Mouse (Mus musculus) hindbrain, embryonic 14.5 days (tissue): ENCODE measurements around the gene Fut1. TPM values are rescaled to one million over a fixed set of nuclear protein-coding genes. Genes with fewer than 3 reads are reported as not detected.

ENCODE experiments used
- ATAC-seq: fragments of 200-750 bp; cut with Nextera tagmentation; 2 replicates; pipeline ENCODE4 v1.8.0; 2017; ENCODE audit warnings: moderate number of reproducible peaks, mild to moderate bottlenecking, moderate TSS enrichment, moderate library complexity; ENCODE audit not compliant: low FRiP score
- DNase-seq: peaks from one replicate; pipeline ENCODE4 v3.0.0-alpha.2; 2015; ENCODE audit warnings: low spot score
- H3K27ac ChIP-seq: fragments of 300-500 bp; sonication (generic); 2 replicates; pipeline ENCODE4 v1.5.1; 2014; ENCODE audit warnings: mild to moderate bottlenecking, moderate library complexity
- H3K27me3 ChIP-seq: fragments of 300-500 bp; sonication (generic); 2 replicates; pipeline ENCODE4 v1.6.1; 2014; ENCODE audit warnings: mild to moderate bottlenecking, low read length, mixed read lengths; ENCODE audit not compliant: control insufficient read depth, insufficient read depth
- H3K36me3 ChIP-seq: fragments of 300-500 bp; sonication (generic); replicated peaks from 2 replicates; pipeline ENCODE4 v1.6.1; 2014; ENCODE audit not compliant: control insufficient read depth, insufficient read depth
- H3K4me1 ChIP-seq: fragments of 300-500 bp; sonication (generic); replicated peaks from 2 replicates; pipeline ENCODE4 v1.6.1; 2014; ENCODE audit warnings: antibody characterized with exemption, low read length, mixed read lengths; ENCODE audit not compliant: control insufficient read depth, insufficient read depth
- H3K4me2 ChIP-seq: fragments of 300-500 bp; sonication (generic); replicated peaks from 2 replicates; pipeline ENCODE4 v1.6.1; 2014; ENCODE audit warnings: mild to moderate bottlenecking, moderate library complexity
- H3K4me3 ChIP-seq: fragments of 300-500 bp; sonication (generic); replicated peaks from 2 replicates; pipeline ENCODE4 v1.5.1; 2014; ENCODE audit warnings: mild to moderate bottlenecking, low read length
- H3K9ac ChIP-seq: fragments of 300-500 bp; sonication (generic); 2 replicates; pipeline ENCODE4 v1.6.1; 2014
- H3K9me3 ChIP-seq: fragments of 300-500 bp; sonication (generic); 2 replicates; pipeline ENCODE4 v1.6.1; 2016; ENCODE audit warnings: low read length; ENCODE audit not compliant: control insufficient read depth
- WGBS: fragments of 180-500 bp; shearing (Covaris S2); extraction: QIAGEN DNeasy Blood & Tissue Kit; methylation state at CpG from one replicate; pipeline ENCODE4 v1.1.7; 2014; 5-methylcytosine and 5-hydroxymethylcytosine counted together
- polyA plus RNA-seq: library from polyadenylated mRNA; unstranded; fragments of >200 nt; fragmentation: Nextera tagmentation; extraction: Ambion mirVana; gene quantifications from 2 replicates; pipeline ENCODE4 v1.2.1, GENCODE M21; 2014

The Fut1 gene
- polyA plus RNA-seq, 1 experiment from 2014 or later = not detected

DNA sequence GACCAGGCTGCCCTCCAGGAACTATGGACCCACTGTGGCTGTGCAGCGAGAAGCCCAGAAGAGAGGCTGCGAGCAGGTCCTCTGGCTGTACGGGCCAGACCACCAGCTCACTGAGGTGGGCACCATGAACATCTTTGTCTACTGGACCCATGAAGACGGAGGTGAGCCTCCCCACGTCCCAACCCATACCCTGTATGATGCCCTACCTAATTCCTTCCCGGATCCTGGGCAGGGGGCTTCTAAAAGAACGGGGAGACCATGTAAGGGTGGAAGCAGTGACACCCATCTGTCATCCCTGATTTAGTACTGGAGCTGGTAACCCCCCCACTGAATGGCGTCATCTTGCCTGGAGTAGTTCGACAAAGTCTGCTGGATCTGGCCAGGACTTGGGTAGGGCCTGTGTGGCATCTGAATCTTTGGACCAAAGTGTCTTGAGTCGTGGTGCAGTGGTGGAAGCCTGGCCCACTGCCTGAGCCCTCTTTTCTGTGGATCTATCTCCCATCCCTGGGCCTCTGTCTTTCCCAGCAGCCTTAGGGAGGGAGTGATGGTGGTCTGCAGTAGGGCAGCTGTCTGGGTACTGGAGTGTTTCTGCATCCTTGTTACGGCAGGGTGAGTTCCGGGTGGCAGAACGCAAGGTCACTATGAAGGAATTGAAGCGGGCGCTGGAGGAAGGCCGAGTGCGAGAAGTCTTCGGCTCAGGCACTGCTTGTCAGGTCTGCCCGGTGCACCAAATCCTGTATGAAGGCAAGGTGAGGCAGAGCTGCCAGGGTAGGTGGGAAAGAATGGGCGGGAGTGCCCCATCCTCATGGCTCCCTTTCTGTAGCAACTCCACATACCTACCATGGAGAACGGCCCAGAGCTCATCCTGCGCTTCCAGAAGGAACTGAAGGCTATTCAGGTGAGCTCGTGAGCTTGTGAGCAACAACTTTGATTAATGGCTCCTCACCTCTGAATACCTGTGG lies 29.2 kb upstream of the Fut1 start:
- H3K36me3 ChIP-seq = peaks cover 9% of the 10 kb centered on the region
- no peak overlapping the region for H3K27ac ChIP-seq
- H3K27me3 ChIP-seq = no peaks in the 10 kb centered on the region
- 97% methylated on average over 23 of the region's 23 CpGs for WGBS
- no peak for DNase-seq
- no peak overlapping the region for H3K9ac ChIP-seq
- no peak for ATAC-seq
- no peak overlapping the region for H3K4me3 ChIP-seq
- H3K9me3 ChIP-seq = no peaks in the 10 kb centered on the region
- H3K4me2 ChIP-seq = no peak overlapping the region
- H3K4me1 ChIP-seq = no peaks in the 10 kb centered on the region; the same call in 1 of the 2 replicates

GRCm38 (mm10) chr7:45589173-45589572 lies 27.9 kb upstream of the Fut1 start:
- DNase-seq (peak; percentile 91), ATAC-seq (peak; percentile 99)
- 4% methylated on average over 19 of the region's 19 CpGs for WGBS
- no peaks in the 10 kb centered on the region for H3K27me3 ChIP-seq
- no peak overlapping the region for H3K9ac ChIP-seq
- H3K9me3 ChIP-seq = no peaks in the 10 kb centered on the region
- peak overlapping the region; percentile 51 for H3K4me2 ChIP-seq
- no peaks in the 10 kb centered on the region; the same call in 1 of the 2 replicates for H3K4me1 ChIP-seq
- H3K36me3 ChIP-seq = peaks cover 9% of the 10 kb centered on the region
- H3K4me3 ChIP-seq = peak overlapping the region; percentile 24
- peak overlapping the region; percentile 58 for H3K27ac ChIP-seq

GRCm38 (mm10) chr7:45589898-45590297 lies 27.2 kb upstream of the Fut1 start:
- ATAC-seq = no peak
- Histone ChIP-seq H3K36me3 (peaks cover 5% of the 10 kb centered on the region), H3K27me3 (no peaks in the 10 kb centered on the region), H3K4me1 (no peaks in the 10 kb centered on the region; the same call in 1 of the 2 replicates), H3K4me2 (no peak overlapping the region; the same call in 1 of the 2 replicates), H3K9me3 (no peaks in the 10 kb centered on the region), H3K4me3 (no peak overlapping the region), H3K9ac (no peak overlapping the region), H3K27ac (peak overlapping the region; percentile 53; the same call in 1 of the 2 replicates)
- DNase-seq = no peak
- 95% methylated on average over 5 of the region's 5 CpGs for WGBS

DNA sequence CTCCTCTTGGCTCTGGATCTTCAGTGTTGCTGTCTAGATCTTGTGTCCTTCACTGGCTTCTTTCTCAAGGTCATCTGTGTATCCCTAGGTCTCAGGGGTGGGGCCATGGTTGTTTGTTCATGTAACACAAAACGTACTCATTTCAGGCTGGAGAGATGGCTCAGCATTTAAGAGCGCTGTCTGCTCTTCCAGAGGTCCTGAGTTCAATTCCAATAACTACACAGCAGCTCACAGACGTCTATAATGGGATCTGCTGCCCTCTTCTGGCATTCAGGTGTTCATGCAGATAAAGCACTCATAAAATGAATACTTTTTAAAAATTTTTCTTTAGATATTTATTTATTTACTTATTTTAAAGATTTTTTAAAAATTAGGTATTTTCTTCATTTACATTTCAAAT lies 26.2 kb upstream of the Fut1 start:
- no peaks in the 10 kb centered on the region for H3K36me3 ChIP-seq
- H3K4me1 ChIP-seq = no peaks in the 10 kb centered on the region; the same call in 1 of the 2 replicates
- DNase-seq (no peak), ATAC-seq (no peak)
- no peak overlapping the region for H3K27ac ChIP-seq
- 67% methylated on average over 3 of the region's 3 CpGs for WGBS
- no peak overlapping the region for H3K4me3 ChIP-seq
- no peaks in the 10 kb centered on the region for H3K9me3 ChIP-seq
- no peak overlapping the region for H3K9ac ChIP-seq
- H3K4me2 ChIP-seq = no peak overlapping the region
- no peaks in the 10 kb centered on the region for H3K27me3 ChIP-seq

- no peak overlapping the region for H3K4me2 ChIP-seq
- H3K27ac ChIP-seq = no peak overlapping the region
- no peak overlapping the region for H3K9ac ChIP-seq
- no peaks in the 10 kb centered on the region for H3K9me3 ChIP-seq
- ATAC-seq (no peak), DNase-seq (no peak)
- no peak overlapping the region for H3K4me3 ChIP-seq
- no peaks in the 10 kb centered on the region for H3K36me3 ChIP-seq
- H3K4me1 ChIP-seq = no peaks in the 10 kb centered on the region; the same call in 1 of the 2 replicates
- 72% methylated on average over 7 of the region's 7 CpGs for WGBS
- H3K27me3 ChIP-seq = no peaks in the 10 kb centered on the region
Observed at GRCm38 (mm10) chr7:45591880-45592279, 25.2 kb upstream of the Fut1 start.

DNA sequence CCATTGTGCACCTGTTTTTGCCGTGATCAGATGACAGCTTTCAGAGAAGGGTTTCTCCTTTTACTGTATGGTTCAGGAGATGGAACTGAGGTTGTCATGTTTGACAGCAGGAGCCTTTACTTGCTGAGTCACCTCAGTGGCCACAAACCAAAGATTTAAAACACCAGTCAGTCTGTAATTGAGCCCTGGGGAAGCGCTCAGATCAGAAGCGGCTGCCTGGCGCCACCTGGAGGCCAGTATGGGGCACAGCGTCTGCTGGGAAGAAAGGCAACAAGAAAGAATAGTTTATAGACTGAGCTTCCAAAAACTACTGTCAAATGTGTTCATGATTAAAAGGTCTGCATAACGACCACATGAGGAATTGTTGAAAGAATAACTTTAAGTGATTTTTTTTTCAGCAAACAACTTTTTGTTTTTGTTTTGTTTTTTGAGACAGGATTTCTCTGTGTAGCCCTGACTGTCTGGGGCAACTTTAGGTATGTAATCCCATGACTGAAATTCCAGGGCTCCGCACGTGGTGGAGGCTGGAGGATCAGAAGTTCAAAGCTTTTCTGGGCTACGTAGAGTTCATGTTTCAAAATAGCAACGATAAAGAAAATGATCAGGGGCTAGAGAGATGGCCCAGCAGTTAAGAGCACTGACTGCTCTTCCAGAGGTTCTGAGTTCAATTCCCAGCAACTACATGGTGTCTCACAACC lies 23.8 kb upstream of the Fut1 start:
- 23% methylated on average over 10 of the region's 10 CpGs for WGBS
- Histone ChIP-seq H3K27ac (no peak overlapping the region), H3K9me3 (no peaks in the 10 kb centered on the region), H3K4me3 (no peak overlapping the region), H3K36me3 (no peaks in the 10 kb centered on the region), H3K4me2 (no peak overlapping the region), H3K4me1 (no peaks in the 10 kb centered on the region; the same call in 1 of the 2 replicates), H3K27me3 (no peaks in the 10 kb centered on the region), H3K9ac (no peak overlapping the region)
- peak; percentile 68 for DNase-seq
- ATAC-seq = no peak

- Histone ChIP-seq H3K27me3 (no peaks in the 10 kb centered on the region), H3K9ac (no peak overlapping the region), H3K4me1 (no peaks in the 10 kb centered on the region), H3K9me3 (no peaks in the 10 kb centered on the region), H3K27ac (no peak overlapping the region), H3K4me3 (no peak overlapping the region), H3K4me2 (no peak overlapping the region), H3K36me3 (no peaks in the 10 kb centered on the region)
- 88% methylated on average over 4 of the region's 4 CpGs for WGBS
- no peak for DNase-seq
- ATAC-seq = no peak
Observed at GRCm38 (mm10) chr7:45595176-45595575, 21.9 kb upstream of the Fut1 start.

- H3K4me2 ChIP-seq = no peak overlapping the region
- WGBS = 88% methylated on average over 1 of the region's 1 CpGs
- DNase-seq (no peak), ATAC-seq (no peak)
- H3K4me1 ChIP-seq = no peaks in the 10 kb centered on the region
- no peak overlapping the region for H3K4me3 ChIP-seq
- no peak overlapping the region for H3K9ac ChIP-seq
- no peaks in the 10 kb centered on the region for H3K9me3 ChIP-seq
- no peak overlapping the region for H3K27ac ChIP-seq
- no peaks in the 10 kb centered on the region for H3K27me3 ChIP-seq
- H3K36me3 ChIP-seq = no peaks in the 10 kb centered on the region
Observed at GRCm38 (mm10) chr7:45596107-45596506, 21.0 kb upstream of the Fut1 start.

DNA sequence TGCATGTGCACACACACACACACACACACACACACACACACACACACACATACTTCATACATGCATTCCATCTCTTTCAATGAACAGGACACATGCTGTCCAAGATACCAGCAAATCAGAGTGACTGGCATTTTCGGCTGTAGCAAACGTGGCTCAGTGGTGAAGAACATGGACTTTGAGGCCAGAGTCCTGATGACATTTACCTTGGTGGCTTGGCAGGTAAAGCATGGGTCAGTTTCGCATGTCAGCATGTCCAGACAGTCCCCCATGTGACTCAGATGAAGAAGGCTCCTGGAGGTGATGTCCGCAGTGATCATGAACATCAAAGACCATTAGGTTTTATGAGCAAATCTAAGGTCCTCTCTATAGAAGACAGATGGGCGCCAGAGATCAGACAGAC lies 20.1 kb upstream of the Fut1 start:
- no peaks in the 10 kb centered on the region for H3K36me3 ChIP-seq

More for the DNA sequence above, 20.1 kb upstream of the Fut1 start:
- H3K4me3 ChIP-seq = no peak overlapping the region
- H3K9ac ChIP-seq = no peak overlapping the region
- ATAC-seq (no peak), DNase-seq (no peak)
- H3K27me3 ChIP-seq = no peaks in the 10 kb centered on the region
- no peak overlapping the region for H3K27ac ChIP-seq
- no peaks in the 10 kb centered on the region for H3K9me3 ChIP-seq
- WGBS = 93% methylated on average over 5 of the region's 5 CpGs
- H3K4me1 ChIP-seq = no peaks in the 10 kb centered on the region
- H3K4me2 ChIP-seq = no peak overlapping the region
